Mouse (Mus musculus) heart, postnatal 14 days (tissue): ENCODE measurements at regions not wholly inside any gene's neighbourhood (a gene's known extent, or its start where the extent isn't known, plus 50 kb on each side); places are given as distances from the start of the nearest gene placed in this dataset.

Source experiments
- DNase-seq, 2 experiments: peaks; one replicate each; pipeline ENCODE4 v3.0.0; 2021 to 2022
- intact Hi-C: fragments of 180-260 bp; cut with DNase I; formaldehyde crosslinking; loops from one replicate; pipeline ENCODE4 v1.15.1; 2025

- DNase-seq: no peak
- intact Hi-C loops: no loop called here
Observed at GRCm38 (mm10) chr3:123905928-123906721, 215.5 kb upstream of the Ndst3 start.

- no peak for DNase-seq
- intact Hi-C loops: no loop called here
Observed at GRCm38 (mm10) chr3:123918140-123918539, 227.5 kb upstream of the Ndst3 start.

GRCm38 (mm10) chr3:123952121-123952520 is 261.5 kb upstream of the Ndst3 start:
- DNase-seq: no peak
- intact Hi-C loops: no loop called here

GRCm38 (mm10) chr3:123967373-123967772 is 276.7 kb upstream of the Ndst3 start:
- intact Hi-C loops: no loop called here
- DNase-seq: no peak

DNA sequence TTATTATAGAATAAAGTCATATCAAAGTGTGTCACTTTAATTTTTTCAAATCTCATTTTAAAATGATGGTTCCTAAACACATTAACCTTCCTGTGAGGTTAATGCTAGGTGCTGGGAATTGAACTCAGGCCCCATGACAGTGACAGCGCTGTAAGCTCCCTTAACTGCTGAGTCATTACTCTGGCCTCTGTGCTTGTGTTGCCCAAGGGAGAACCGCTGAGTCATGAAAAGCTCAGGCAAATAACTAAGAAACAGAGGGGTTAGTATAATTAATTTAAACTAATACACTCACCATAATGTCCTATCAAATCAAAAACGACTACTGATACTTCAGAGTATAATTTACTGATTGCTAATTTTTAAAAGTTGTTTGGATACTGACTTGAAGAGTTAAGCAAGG is 281.7 kb upstream of the Ndst3 start:
- no peak for DNase-seq
- intact Hi-C loops: no loop called here

GRCm38 (mm10) chr3:123973806-123974576 is 283.3 kb upstream of the Ndst3 start:
- DNase-seq: no peak
- intact Hi-C loops: no loop called here

GRCm38 (mm10) chr3:123976475-123976874 is 285.8 kb upstream of the Ndst3 start:
- intact Hi-C loops: no loop called here
- DNase-seq: no peak

DNA sequence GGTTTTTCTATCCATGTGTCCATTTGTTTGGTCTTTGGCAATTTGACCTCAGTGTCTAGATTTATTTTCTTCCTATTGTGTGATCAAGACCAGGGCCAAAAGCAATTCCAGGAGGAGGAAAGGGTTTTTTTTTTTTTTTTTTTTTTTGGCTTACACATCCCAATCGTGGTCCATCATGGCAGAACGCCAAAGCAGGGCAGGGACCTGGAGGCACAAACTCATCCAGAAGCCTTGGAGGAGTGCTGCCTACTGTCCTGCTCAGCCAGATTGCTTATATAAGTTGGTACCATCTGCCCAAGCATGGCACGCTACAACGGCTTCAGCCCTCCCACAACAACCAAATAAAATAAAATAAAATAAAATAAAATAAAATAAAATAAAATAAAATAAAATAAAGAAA is 286.5 kb upstream of the Ndst3 start:
- no peak for DNase-seq
- intact Hi-C loops: no loop called here

GRCm38 (mm10) chr3:123983045-123983444 is 292.4 kb upstream of the Ndst3 start:
- DNase-seq: no peak
- intact Hi-C loops: no loop called here

- intact Hi-C loops: no loop called here
- no peak for DNase-seq
Observed at GRCm38 (mm10) chr3:123983530-123983929, 292.9 kb upstream of the Ndst3 start.

GRCm38 (mm10) chr3:123984028-123984427 is 293.4 kb upstream of the Ndst3 start:
- DNase-seq: no peak
- intact Hi-C loops: no loop called here

DNA sequence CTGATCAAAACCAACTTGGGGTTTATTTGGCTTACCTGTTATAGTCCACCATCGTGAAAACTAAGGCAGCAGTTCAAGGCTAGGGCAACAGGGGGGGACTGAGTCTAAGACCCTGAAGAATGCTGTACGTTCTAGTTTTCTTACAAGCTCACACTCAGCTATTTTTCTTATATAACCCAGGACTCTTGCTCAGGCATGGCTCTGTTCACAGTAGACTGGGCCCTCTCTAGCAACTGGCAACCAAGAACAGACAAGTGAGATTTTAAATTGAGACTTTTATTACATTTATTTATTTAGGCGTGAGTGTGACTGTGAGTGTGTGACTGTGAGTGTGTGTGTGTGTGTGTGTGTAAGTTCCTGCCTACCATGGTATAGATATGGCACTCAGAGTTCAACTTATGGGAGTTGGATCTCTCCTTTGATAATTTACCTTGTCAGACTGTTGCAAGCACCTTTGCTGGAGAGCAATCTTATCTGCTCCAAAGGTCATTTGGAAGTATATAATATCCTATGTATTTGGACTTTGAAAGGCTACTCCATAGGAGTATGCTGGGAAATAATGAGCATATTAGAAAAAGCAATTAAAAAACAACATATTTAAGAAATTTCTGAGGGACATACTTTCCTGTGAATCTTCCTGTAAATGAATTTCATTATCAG is 309.4 kb upstream of the Ndst3 start:
- intact Hi-C loops: no loop called here
- DNase-seq: no peak

- intact Hi-C loops: no loop called here
- DNase-seq: no peak
Observed at GRCm38 (mm10) chr3:124000883-124001282, 310.2 kb upstream of the Ndst3 start.

- no peak for DNase-seq
- intact Hi-C loops: no loop called here
Observed at GRCm38 (mm10) chr3:124011685-124012084, 309.0 kb upstream of the Tram1l1 start.

DNA sequence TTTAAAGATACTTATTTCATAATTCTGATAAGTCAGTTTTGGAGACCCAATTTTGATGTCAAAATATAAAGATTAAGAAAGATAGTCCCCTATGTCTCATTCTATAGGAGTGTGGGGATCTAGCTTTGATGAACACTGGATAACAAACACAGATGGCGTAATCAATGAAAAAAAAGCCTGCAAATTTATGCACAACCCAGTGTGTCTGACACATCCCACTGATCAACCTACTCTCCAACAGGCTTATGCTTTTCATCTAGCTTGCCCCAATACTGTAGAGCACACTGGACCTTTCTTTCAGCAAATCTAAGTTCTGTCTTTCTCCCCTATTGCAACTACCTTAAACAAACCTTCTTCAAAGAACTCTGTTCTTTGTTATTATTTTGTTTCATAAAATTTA is 302.0 kb upstream of the Tram1l1 start:
- no peak for DNase-seq
- intact Hi-C loops: no loop called here

GRCm38 (mm10) chr3:124026188-124026587 is 294.5 kb upstream of the Tram1l1 start:
- no peak for DNase-seq
- intact Hi-C loops: no loop called here

GRCm38 (mm10) chr3:124067061-124067460 is 253.6 kb upstream of the Tram1l1 start:
- intact Hi-C loops: no loop called here
- no peak for DNase-seq

GRCm38 (mm10) chr3:124067538-124067937 is 253.1 kb upstream of the Tram1l1 start:
- intact Hi-C loops: no loop called here
- no peak for DNase-seq

DNA sequence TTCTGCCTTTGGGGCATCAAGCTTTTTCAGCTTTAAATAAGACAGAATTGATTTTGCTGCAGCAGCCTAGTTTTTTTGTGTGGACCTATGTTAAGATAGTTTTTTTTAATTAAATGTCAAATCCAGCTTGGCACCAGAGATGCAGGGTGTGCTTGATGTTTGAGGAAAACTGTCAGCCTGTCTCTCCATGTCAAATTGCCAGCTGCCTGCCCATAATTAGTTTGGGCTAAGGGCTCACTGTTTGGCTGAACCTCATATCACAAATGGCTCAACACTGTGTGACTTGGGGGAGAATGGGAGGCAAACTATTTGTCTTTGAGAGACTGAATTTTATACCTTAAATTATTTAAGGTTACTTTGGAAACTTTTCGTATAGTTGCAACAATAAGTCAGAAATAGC is 252.7 kb upstream of the Tram1l1 start:
- no peak for DNase-seq
- intact Hi-C loops: no loop called here

GRCm38 (mm10) chr3:124069182-124069581 is 251.5 kb upstream of the Tram1l1 start:
- no peak for DNase-seq
- intact Hi-C loops: no loop called here

DNA sequence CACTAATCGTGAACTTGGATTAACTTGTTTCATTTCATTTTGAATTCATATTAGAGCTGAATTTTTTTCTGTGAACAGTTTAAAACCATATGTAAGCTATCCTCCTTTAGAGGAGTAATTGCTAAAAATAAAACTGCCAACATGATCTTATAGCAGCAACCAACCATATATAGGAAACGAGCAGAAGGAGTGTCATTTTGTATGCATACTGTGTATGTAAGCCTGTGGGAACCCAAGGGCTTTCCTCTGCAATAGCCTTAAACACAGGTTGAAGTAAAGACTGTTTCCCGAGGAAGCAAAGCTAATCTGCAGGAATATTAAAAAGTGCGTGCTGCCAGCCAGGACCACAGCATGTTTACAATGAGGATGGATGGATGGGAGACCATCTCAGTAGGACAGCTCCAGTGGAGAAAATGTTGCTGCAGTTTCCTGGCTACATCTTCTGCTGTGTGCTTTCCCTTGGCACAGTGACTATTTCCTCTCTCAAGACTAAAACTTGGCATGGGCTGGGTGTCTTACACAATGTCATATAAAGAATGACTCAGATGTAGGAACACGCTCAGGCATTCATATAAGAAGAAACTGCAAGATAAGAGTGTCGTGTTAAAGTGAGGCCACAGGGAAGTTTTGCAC is 244.6 kb upstream of the Tram1l1 start:
- DNase-seq: no peak
- intact Hi-C loops: no loop called here
